ENCODE assay signal across 18 mouse cellular contexts in the genomic region with DNA sequence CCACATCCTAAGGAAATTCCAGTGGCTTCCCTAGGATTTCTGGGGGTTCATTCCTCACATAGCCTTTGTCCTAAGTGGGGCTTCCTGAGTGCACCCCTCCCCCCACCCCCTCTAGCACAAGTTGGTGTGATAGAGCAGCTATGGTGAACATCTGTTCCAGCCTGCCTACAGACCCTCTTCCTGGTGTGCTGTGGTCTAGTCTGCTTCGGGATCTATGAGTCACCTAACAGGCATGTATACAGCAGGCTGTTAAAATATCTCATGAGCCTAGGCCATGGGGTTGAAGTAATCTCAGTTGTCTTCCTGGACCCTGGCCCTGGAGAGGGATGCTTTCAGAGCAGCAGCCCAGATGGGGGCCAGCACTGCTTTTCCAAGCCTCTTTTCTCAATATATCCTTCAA. TPM values are rescaled to one million over a fixed set of nuclear protein-coding genes. Genes with fewer than 3 reads are reported as not detected.
"Had no signal": no experiment of that assay in that cellular context is flagged by ENCODE, and none has a peak within 500 bp of the region (broad histone marks: within the 10 kb centered on the region; RNA-seq: fewer than 3 reads in every experiment).

No protein-coding gene starts in this region.

- H3K4me1 ChIP-seq: liver, embryonic 15.5 days; neural tube, embryonic 13.5 days had no signal

- H3K36me3 ChIP-seq: liver, embryonic 15.5 days; neural tube, embryonic 13.5 days had no signal

- H3K4me3 ChIP-seq: liver, embryonic 15.5 days; neural tube, embryonic 13.5 days had no signal

- ATAC-seq: lung, postnatal 0 days had no signal

- H3K4me2 ChIP-seq: liver, embryonic 11.5 days; liver, embryonic 15.5 days; neural tube, embryonic 13.5 days had no signal

- H3K9me3 ChIP-seq: liver, embryonic 15.5 days; neural tube, embryonic 13.5 days had no signal

- H3K27me3 ChIP-seq: neural tube, embryonic 13.5 days had no signal

- H3K27ac ChIP-seq: kidney, postnatal 0 days; liver, embryonic 15.5 days; neural tube, embryonic 13.5 days had no signal

- H3K9ac ChIP-seq: liver, embryonic 15.5 days; neural tube, embryonic 13.5 days had no signal

- DNase-seq: kidney, adult 9 months; kidney, postnatal 36 days; left cerebral cortex, postnatal 4 days; lung, adult 2 months; lung, postnatal 36 days; midbrain, embryonic 14.5 days; retina, postnatal 1 day; right cerebral cortex, postnatal 4 days; spleen, adult 18-20 months; thymus, adult 2 months; thymus, postnatal 25 days had no signal

RNA-seq across cellular contexts. Expression of gene Klf14, which starts 19.7 kb away (rescaled TPM):
- total RNA-seq: monocyte, adult 5-6 weeks had no signal
- polyA plus RNA-seq: lung, adult 2 months; urinary bladder, adult 2 months had no signal
